ENCODE assay signal across 15 mouse cellular contexts in genomic region chr8:86083346-86083745, GRCm38 (mm10).
DNase-seq lines count a peak whose midpoint lies in the region; ATAC-seq and TF ChIP-seq lines count a peak whose summit lies in the region.
"Had no signal": no experiment of that assay in that cellular context is flagged by ENCODE, and none has a peak within 500 bp of the region (broad histone marks: within the 10 kb centered on the region; RNA-seq: fewer than 3 reads in every experiment).

No protein-coding gene starts in this region.

- TF ChIP-seq CTCF in lung, postnatal 0 days (IDR thresholded peaks at IDR 0.05) = no peak

- no peaks in the 10 kb centered on the region for H3K4me1 ChIP-seq in lung, postnatal 0 days (ENCODE audit: insufficient read depth, low read depth, low read length)
- H3K4me1 ChIP-seq: embryonic facial prominence, embryonic 13.5 days; midbrain, embryonic 12.5 days had no signal

- no peaks in the 10 kb centered on the region for H3K36me3 ChIP-seq in lung, postnatal 0 days (ENCODE audit: insufficient read depth, low read length)
- H3K36me3 ChIP-seq: embryonic facial prominence, embryonic 13.5 days; midbrain, embryonic 12.5 days had no signal

- no peaks in the 10 kb centered on the region for H3K27me3 ChIP-seq in lung, postnatal 0 days (replicated peaks; ENCODE audit: insufficient read depth, low read length)
- H3K27me3 ChIP-seq: embryonic facial prominence, embryonic 13.5 days; midbrain, embryonic 12.5 days had no signal

- no peak for TF ChIP-seq EP300 in lung, postnatal 0 days (IDR thresholded peaks at IDR 0.05)

- peak; percentile 42 for DNase-seq in adrenal gland, postnatal 10 days
- DNase-seq in adrenal gland, postnatal 4 days (ENCODE audit: low spot score in 2 of 2) = no peak
- peak; percentile 14 for DNase-seq in gastrocnemius, postnatal 14 days
- no peak for DNase-seq in gastrocnemius, postnatal 4 days (ENCODE audit: low spot score in 2 of 2)
- DNase-seq in lung, adult 18-20 months = peak; percentile 8 to 31
- no peak for DNase-seq in lung, postnatal 0 days (ENCODE audit: low spot score)
- DNase-seq in gastrocnemius, postnatal 25 days = peak; percentile 27
- no peak for DNase-seq in thymus, postnatal 4 days
- DNase-seq: kidney, adult 11 months; kidney, postnatal 36 days; thymus, adult 18-20 months had no signal

- H3K4me3 ChIP-seq in lung, postnatal 0 days (ENCODE audit: low read depth, low read length) = no peak overlapping the region
- H3K4me3 ChIP-seq: embryonic facial prominence, embryonic 13.5 days; midbrain, embryonic 12.5 days had no signal

- no peak overlapping the region for H3K27ac ChIP-seq in lung, postnatal 0 days (ENCODE audit: low read length)
- H3K27ac ChIP-seq: embryonic facial prominence, embryonic 13.5 days; hindbrain, embryonic 14.5 days; midbrain, embryonic 12.5 days had no signal

- H3K9ac ChIP-seq in lung, postnatal 0 days (replicated peaks; ENCODE audit: low read depth) = no peak overlapping the region
- H3K9ac ChIP-seq: embryonic facial prominence, embryonic 13.5 days; hindbrain, embryonic 14.5 days; midbrain, embryonic 12.5 days had no signal

- H3K4me2 ChIP-seq in lung, postnatal 0 days (replicated peaks; ENCODE audit: low read depth, low read length) = no peak overlapping the region
- H3K4me2 ChIP-seq: embryonic facial prominence, embryonic 13.5 days; hindbrain, embryonic 14.5 days; midbrain, embryonic 12.5 days had no signal

- H3K9me3 ChIP-seq in lung, postnatal 0 days (ENCODE audit: low read length) = no peaks in the 10 kb centered on the region
- H3K9me3 ChIP-seq: embryonic facial prominence, embryonic 13.5 days; midbrain, embryonic 12.5 days had no signal

- 62% methylated on average over 4 of the region's 4 CpGs for WGBS in lung, postnatal 0 days

- intact Hi-C loops in gastrocnemius, postnatal 14 days (cut with DNase I; ENCODE audit: low total_unique reads) = no loop called here

- no peak for ATAC-seq in lung, postnatal 0 days
- ATAC-seq: activated CD4-positive, CD25-positive, alpha-beta regulatory T cell, adult 4 months had no signal

Comparison
In these comparisons a context has a peak if more than half of its experiments do, and no peak if none do; other contexts are left out.
1. DNase-seq: peak in adrenal gland, postnatal 10 days (single experiment), gastrocnemius, postnatal 14 days (single experiment), lung, adult 18-20 months (2 of 2) and gastrocnemius, postnatal 25 days (single experiment); none in adrenal gland, postnatal 4 days (0 of 2), gastrocnemius, postnatal 4 days (0 of 2), lung, postnatal 0 days (single experiment) and thymus, postnatal 4 days (single experiment).